8 mouse cellular contexts compared by ENCODE assay signal in the genomic region with DNA sequence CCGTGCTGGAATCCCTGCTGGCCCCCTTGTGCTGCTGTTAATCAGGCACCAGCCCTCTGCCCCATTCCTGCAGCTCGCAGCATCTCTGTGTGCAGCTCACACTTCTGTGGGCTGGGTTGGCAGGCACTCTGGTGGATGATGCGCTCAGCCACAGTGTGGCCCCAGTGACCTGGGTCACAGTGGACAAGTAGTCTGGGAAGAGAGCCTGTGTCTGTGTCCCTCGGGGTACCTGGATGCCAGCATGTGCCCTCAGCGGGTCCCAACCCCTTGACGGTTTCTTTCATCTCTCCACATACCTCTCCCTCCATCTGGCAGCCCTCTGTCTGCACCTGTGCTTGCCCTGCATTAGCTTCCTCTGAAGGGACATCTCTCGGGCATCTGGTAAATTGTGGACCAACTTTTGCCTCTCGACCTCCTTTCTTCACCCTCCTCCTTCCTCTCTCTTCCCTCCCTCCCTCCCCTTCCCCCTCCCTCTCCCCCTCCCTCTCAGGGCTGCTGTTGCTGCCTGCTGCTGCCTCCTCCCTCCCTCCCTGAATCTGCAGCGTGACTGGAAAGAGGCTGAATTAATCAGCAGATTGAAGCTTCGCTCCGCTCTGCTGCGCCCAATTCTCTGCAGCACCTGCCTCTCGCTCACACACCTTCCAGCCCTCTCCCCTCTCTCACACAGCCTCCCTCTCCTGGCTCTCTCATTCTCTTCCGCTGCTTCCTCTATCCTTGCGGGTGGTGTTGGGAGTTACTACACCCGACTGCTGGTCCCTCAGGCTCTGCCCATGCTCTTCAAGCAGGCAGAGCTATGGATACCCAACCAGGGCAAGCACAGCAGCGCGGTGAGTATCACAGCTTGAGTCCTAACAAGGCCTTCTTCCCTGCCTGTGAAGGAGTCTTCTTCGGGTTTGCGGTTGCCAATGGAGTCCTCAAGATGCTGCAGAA. TPM values are rescaled to one million over a fixed set of nuclear protein-coding genes. Genes with fewer than 3 reads are reported as not detected.
A peak's percentile ranks its signal among the peaks of the same experiment; 100 is the strongest.
DNase-seq lines count a peak whose midpoint lies in the region; ATAC-seq and TF ChIP-seq lines count a peak whose summit lies in the region.

No protein-coding gene starts in this region.

- peak overlapping the region; percentile 64 for H3K9ac ChIP-seq in hindbrain, embryonic 16.5 days (ENCODE audit: low read depth, low read length)
- peak overlapping the region; percentile 24 for H3K9ac ChIP-seq in neural tube, embryonic 11.5 days (ENCODE audit: low read length)

- H3K36me3 ChIP-seq in heart, embryonic 10.5 days = peaks cover 37% of the 10 kb centered on the region
- peaks cover 18% of the 10 kb centered on the region for H3K36me3 ChIP-seq in embryonic facial prominence, embryonic 10.5 days (replicated peaks)
- H3K36me3 ChIP-seq in hindbrain, embryonic 16.5 days (ENCODE audit: control insufficient read depth, insufficient read depth, low read length) = no peaks in the 10 kb centered on the region
- H3K36me3 ChIP-seq in neural tube, embryonic 11.5 days (ENCODE audit: control insufficient read depth, insufficient read depth, low read length) = no peaks in the 10 kb centered on the region

- H3K27me3 ChIP-seq in heart, embryonic 10.5 days (ENCODE audit: insufficient read depth, poor library complexity, severe bottlenecking) = no peaks in the 10 kb centered on the region
- no peaks in the 10 kb centered on the region; the same call in 1 of the 2 replicates for H3K27me3 ChIP-seq in embryonic facial prominence, embryonic 10.5 days (replicated peaks; ENCODE audit: low read depth, poor library complexity, severe bottlenecking)
- H3K27me3 ChIP-seq in hindbrain, embryonic 16.5 days (replicated peaks; ENCODE audit: control insufficient read depth, insufficient read depth, low read length) = no peaks in the 10 kb centered on the region
- no peaks in the 10 kb centered on the region for H3K27me3 ChIP-seq in neural tube, embryonic 11.5 days (ENCODE audit: control insufficient read depth, insufficient read depth, low read length)

- peak overlapping the region; percentile 90 for H3K27ac ChIP-seq in heart, embryonic 10.5 days
- peak overlapping the region; percentile 73 for H3K27ac ChIP-seq in embryonic facial prominence, embryonic 10.5 days (replicated peaks)
- H3K27ac ChIP-seq in hindbrain, embryonic 16.5 days (ENCODE audit: low read depth, low read length) = peak overlapping the region; percentile 85
- H3K27ac ChIP-seq in neural tube, embryonic 11.5 days (ENCODE audit: low read depth, low read length) = peak overlapping the region; percentile 74

- DNase-seq in heart, embryonic 10.5 days (ENCODE audit: low spot score) = no peak
- no peak for DNase-seq in heart, adult 8-10 months (ENCODE audit: low spot score)
- DNase-seq in embryonic facial prominence, embryonic 10.5 days (ENCODE audit: low spot score) = peak; percentile 68
- peak; percentile 69 to 78 for DNase-seq in left cerebral cortex, postnatal 25 days (ENCODE audit: low spot score in 2 of 2)
- DNase-seq in neural tube, embryonic 11.5 days (ENCODE audit: low spot score) = peak; percentile 61
- DNase-seq in lung, adult 2 months = no peak
- no peak for DNase-seq in urinary bladder, postnatal 10 days (ENCODE audit: low spot score)

- peak overlapping the region; percentile 54 for H3K4me2 ChIP-seq in hindbrain, embryonic 16.5 days (ENCODE audit: low read length)
- peak overlapping the region; percentile 45 for H3K4me2 ChIP-seq in neural tube, embryonic 11.5 days (ENCODE audit: low read depth)

- 23% methylated on average over 20 of the region's 20 CpGs for WGBS in heart, embryonic 10.5 days
- WGBS in embryonic facial prominence, embryonic 10.5 days = 13% methylated on average over 20 of the region's 20 CpGs
- WGBS in hindbrain, embryonic 16.5 days = 8% methylated on average over 20 of the region's 20 CpGs
- 13% methylated on average over 20 of the region's 20 CpGs for WGBS in neural tube, embryonic 11.5 days
- WGBS in lung, adult 2 months = 47% methylated on average over 20 of the region's 20 CpGs

- intact Hi-C loops in left cerebral cortex, postnatal 25 days (cut with DNase I) = no loop called here

- H3K4me1 ChIP-seq in heart, embryonic 10.5 days = peaks cover 74% of the 10 kb centered on the region
- H3K4me1 ChIP-seq in embryonic facial prominence, embryonic 10.5 days = peaks cover 87% of the 10 kb centered on the region
- peaks cover 43% of the 10 kb centered on the region for H3K4me1 ChIP-seq in hindbrain, embryonic 16.5 days (ENCODE audit: control insufficient read depth, insufficient read depth, low read depth, low read length)
- H3K4me1 ChIP-seq in neural tube, embryonic 11.5 days (ENCODE audit: control insufficient read depth, insufficient read depth, low read length) = peaks cover 28% of the 10 kb centered on the region
- H3K4me1 ChIP-seq in lung, adult 2 months (ENCODE audit: control insufficient read depth, insufficient read depth, low read length) = peaks cover 27% of the 10 kb centered on the region

- peak overlapping the region; percentile 27 for H3K4me3 ChIP-seq in heart, embryonic 10.5 days
- H3K4me3 ChIP-seq in embryonic facial prominence, embryonic 10.5 days = peak overlapping the region; percentile 37
- H3K4me3 ChIP-seq in hindbrain, embryonic 16.5 days (ENCODE audit: low read length) = peak overlapping the region; percentile 31
- H3K4me3 ChIP-seq in neural tube, embryonic 11.5 days (ENCODE audit: low read depth, low read length) = peak overlapping the region; percentile 6; the same call in 1 of the 2 replicates
- no peak overlapping the region for H3K4me3 ChIP-seq in lung, adult 2 months (replicated peaks; ENCODE audit: extremely low read depth, low read depth, low read length)

- no peak for TF ChIP-seq POLR2A in lung, adult 2 months (IDR thresholded peaks at IDR 0.05; ENCODE audit: borderline replicate concordance, extremely low read depth, low read depth, low read length)

- peak; percentile 74 for ATAC-seq in hindbrain, embryonic 16.5 days
- peak; percentile 65; the same call in 1 of the 2 replicates for ATAC-seq in neural tube, embryonic 11.5 days (ENCODE audit: insufficient read depth, low FRiP score, low TSS enrichment)

- H3K9me3 ChIP-seq in heart, embryonic 10.5 days = no peaks in the 10 kb centered on the region
- H3K9me3 ChIP-seq in embryonic facial prominence, embryonic 10.5 days = no peaks in the 10 kb centered on the region
- H3K9me3 ChIP-seq in hindbrain, embryonic 16.5 days (ENCODE audit: control insufficient read depth, low read length) = no peaks in the 10 kb centered on the region
- no peaks in the 10 kb centered on the region for H3K9me3 ChIP-seq in neural tube, embryonic 11.5 days (ENCODE audit: control insufficient read depth, low read length)

- no peak for TF ChIP-seq CTCF in lung, adult 2 months (IDR thresholded peaks at IDR 0.05; ENCODE audit: insufficient read depth, low read length)

RNA-seq across cellular contexts. Expression of gene Tmem94, which starts 15.2 kb away (rescaled TPM):
- polyA plus RNA-seq in heart, embryonic 10.5 days (2016; fragmentation: Nextera tagmentation; extraction: Ambion mirVana) = 35.0 and 56.8 TPM in 2 replicates
- total RNA-seq in heart, adult 8-10 months (2022) = 100 to 1,000 TPM in 2 of 4 experiments, 10 to 100 TPM in 2; 96.2 to 103 (median 100) TPM
- polyA plus RNA-seq in embryonic facial prominence, embryonic 10.5 days (2016; fragmentation: Nextera tagmentation; extraction: Ambion mirVana) = 34.6 and 38.9 TPM in 2 replicates
- polyA plus RNA-seq in hindbrain, embryonic 16.5 days (2015; fragmentation: Nextera tagmentation; extraction: Ambion mirVana) = 22.0 and 29.0 TPM in 2 replicates
- total RNA-seq in left cerebral cortex, postnatal 25 days (2021) = 10 to 100 TPM; 54.9 to 59.1 TPM
- polyA plus RNA-seq in neural tube, embryonic 11.5 days (2014; fragmentation: Nextera tagmentation; extraction: Ambion mirVana) = 18.6 and 19.0 TPM in 2 replicates
- 100.0 and 107 TPM in 2 replicates for polyA plus RNA-seq in lung, adult 2 months (2012; rRNA removed)

RNA-seq across cellular contexts. Expression of gene Caskin2, which starts 33.0 kb away (rescaled TPM):
- polyA plus RNA-seq in heart, embryonic 10.5 days (2016; fragmentation: Nextera tagmentation; extraction: Ambion mirVana) = 18.7 and 21.4 TPM in 2 replicates
- 10 to 100 TPM; 40.3 to 48.2 (median 44.7) TPM for total RNA-seq in heart, adult 8-10 months (2022)
- 20.3 and 20.4 TPM in 2 replicates for polyA plus RNA-seq in embryonic facial prominence, embryonic 10.5 days (2016; fragmentation: Nextera tagmentation; extraction: Ambion mirVana)
- polyA plus RNA-seq in hindbrain, embryonic 16.5 days (2015; fragmentation: Nextera tagmentation; extraction: Ambion mirVana) = 9.0 and 12.6 TPM in 2 replicates
- total RNA-seq in left cerebral cortex, postnatal 25 days (2021) = 10 to 100 TPM; 18.8 to 20.7 TPM
- polyA plus RNA-seq in neural tube, embryonic 11.5 days (2014; fragmentation: Nextera tagmentation; extraction: Ambion mirVana) = 16.4 and 19.1 TPM in 2 replicates
- polyA plus RNA-seq in lung, adult 2 months (2012; rRNA removed) = 105 and 144 TPM in 2 replicates

RNA-seq across cellular contexts. Expression of gene Tsen54, which starts 34.1 kb away (rescaled TPM):
- polyA plus RNA-seq in heart, embryonic 10.5 days (2016; fragmentation: Nextera tagmentation; extraction: Ambion mirVana) = 39.1 and 41.7 TPM in 2 replicates
- 1 to 10 TPM; 6.9 to 8.8 (median 7.5) TPM for total RNA-seq in heart, adult 8-10 months (2022)
- polyA plus RNA-seq in embryonic facial prominence, embryonic 10.5 days (2016; fragmentation: Nextera tagmentation; extraction: Ambion mirVana) = 40.3 and 40.6 TPM in 2 replicates
- polyA plus RNA-seq in hindbrain, embryonic 16.5 days (2015; fragmentation: Nextera tagmentation; extraction: Ambion mirVana) = 18.7 and 23.3 TPM in 2 replicates
- 10 to 100 TPM; 12.5 to 12.7 TPM for total RNA-seq in left cerebral cortex, postnatal 25 days (2021)
- polyA plus RNA-seq in neural tube, embryonic 11.5 days (2014; fragmentation: Nextera tagmentation; extraction: Ambion mirVana) = 26.1 and 29.8 TPM in 2 replicates
- 28.9 and 31.3 TPM in 2 replicates for polyA plus RNA-seq in lung, adult 2 months (2012; rRNA removed)

RNA-seq across cellular contexts. Expression of gene Llgl2, which starts 43.4 kb away (rescaled TPM):
- polyA plus RNA-seq in heart, embryonic 10.5 days (2016; fragmentation: Nextera tagmentation; extraction: Ambion mirVana) = 35.0 and 40.8 TPM in 2 replicates
- total RNA-seq in heart, adult 8-10 months (2022) = 10 to 100 TPM; 15.7 to 31.8 (median 20.3) TPM
- 15.3 and 15.5 TPM in 2 replicates for polyA plus RNA-seq in embryonic facial prominence, embryonic 10.5 days (2016; fragmentation: Nextera tagmentation; extraction: Ambion mirVana)
- polyA plus RNA-seq in hindbrain, embryonic 16.5 days (2015; fragmentation: Nextera tagmentation; extraction: Ambion mirVana) = 1.3 and 2.1 TPM in 2 replicates
- total RNA-seq in left cerebral cortex, postnatal 25 days (2021) = 1 to 10 TPM; 3.7 to 4.0 TPM
- 6.1 and 6.5 TPM in 2 replicates for polyA plus RNA-seq in neural tube, embryonic 11.5 days (2014; fragmentation: Nextera tagmentation; extraction: Ambion mirVana)
- polyA plus RNA-seq in lung, adult 2 months (2012; rRNA removed) = 91.8 and 94.0 TPM in 2 replicates

Comparison
In these comparisons a context has a peak if more than half of its experiments do, and no peak if none do; other contexts are left out.
1. DNase-seq: peak in embryonic facial prominence, embryonic 10.5 days (single experiment), left cerebral cortex, postnatal 25 days (2 of 2) and neural tube, embryonic 11.5 days (single experiment); none in heart, embryonic 10.5 days (single experiment), heart, adult 8-10 months (single experiment), lung, adult 2 months (single experiment) and urinary bladder, postnatal 10 days (single experiment).
2. Peak in every context shown above with its lines, with median percentiles within 50 percentile points of each other: H3K27ac ChIP-seq.